Comparison of ENCODE assay signal across 8 mouse cellular contexts in genomic region chr1:176274667-176275610, GRCm38 (mm10). TPM values are rescaled to one million over a fixed set of nuclear protein-coding genes. Genes with fewer than 3 reads are reported as not detected.
DNase-seq lines count a peak whose midpoint lies in the region; ATAC-seq and TF ChIP-seq lines count a peak whose summit lies in the region.

Gene Pld5, minus strand, starts transcription at chr1:176275312.

- no peaks in the 10 kb centered on the region for H3K79me2 ChIP-seq in heart, adult 2 months (replicated peaks; ENCODE audit: control insufficient read depth, insufficient read depth, low read length)

- no peak for TF ChIP-seq CTCF in heart, adult 2 months (IDR thresholded peaks at IDR 0.05)
- TF ChIP-seq CTCF in heart, postnatal 0 days (IDR thresholded peaks at IDR 0.05; ENCODE audit: low read depth), result no peak

- DNase-seq in heart, adult 2 months, result no peak
- DNase-seq in heart, adult 9 months (ENCODE audit: low spot score in 2 of 2), result no peak
- peak; percentile 55 for DNase-seq in Muller cell, postnatal 12 days (ENCODE audit: inconsistent ontology term)
- DNase-seq in embryonic facial prominence, embryonic 10.5 days (ENCODE audit: low spot score), result peak; percentile 80
- DNase-seq in heart, postnatal 0 days (ENCODE audit: low spot score), result no peak
- DNase-seq in neural tube, embryonic 11.5 days (ENCODE audit: low spot score), result peak; percentile 74

- intact Hi-C loops in heart, adult 2 months (cut with DNase I), result no loop called here

- peak within 1 kb of the TSS; percentile 92 for H3K4me2 ChIP-seq in heart, postnatal 0 days (ENCODE audit: low read depth, low read length)
- H3K4me2 ChIP-seq in limb, embryonic 13.5 days (replicated peaks), result peak within 1 kb of the TSS; percentile 95
- H3K4me2 ChIP-seq in neural tube, embryonic 11.5 days (ENCODE audit: low read depth), result peak within 1 kb of the TSS; percentile 89

- H3K9me3 ChIP-seq in embryonic facial prominence, embryonic 10.5 days, result no peaks in the 10 kb centered on the region
- no peaks in the 10 kb centered on the region for H3K9me3 ChIP-seq in heart, postnatal 0 days (replicated peaks; ENCODE audit: control insufficient read depth, low read length)
- H3K9me3 ChIP-seq in limb, embryonic 13.5 days, result no peaks in the 10 kb centered on the region
- H3K9me3 ChIP-seq in neural tube, embryonic 11.5 days (ENCODE audit: control insufficient read depth, low read length), result no peaks in the 10 kb centered on the region

- 1% methylated on average over 83 of the region's 86 CpGs for WGBS in heart, adult 2 months
- WGBS in embryonic facial prominence, embryonic 10.5 days, result under 1% methylated on average over 86 of the region's 86 CpGs
- WGBS in heart, postnatal 0 days, result 1% methylated on average over 73 of the region's 86 CpGs
- WGBS in limb, embryonic 13.5 days, result under 1% methylated on average over 76 of the region's 86 CpGs
- under 1% methylated on average over 66 of the region's 86 CpGs for WGBS in neural tube, embryonic 11.5 days

- no peak for TF ChIP-seq EP300 in heart, adult 2 months (IDR thresholded peaks at IDR 0.05; ENCODE audit: insufficient read depth, low read depth, low read length)
- no peak for TF ChIP-seq EP300 in heart, postnatal 0 days (IDR thresholded peaks at IDR 0.05; ENCODE audit: low read depth)

- no peaks in the 10 kb centered on the region for H3K36me3 ChIP-seq in heart, adult 2 months (ENCODE audit: control insufficient read depth, insufficient read depth, low read length)
- H3K36me3 ChIP-seq in embryonic facial prominence, embryonic 10.5 days (replicated peaks), result no peaks in the 10 kb centered on the region
- H3K36me3 ChIP-seq in heart, postnatal 0 days (replicated peaks; ENCODE audit: control insufficient read depth, insufficient read depth, low read length), result no peaks in the 10 kb centered on the region
- no peaks in the 10 kb centered on the region for H3K36me3 ChIP-seq in limb, embryonic 13.5 days
- no peaks in the 10 kb centered on the region for H3K36me3 ChIP-seq in neural tube, embryonic 11.5 days (ENCODE audit: control insufficient read depth, insufficient read depth, low read length)

- H3K4me1 ChIP-seq in heart, adult 2 months (ENCODE audit: control insufficient read depth, insufficient read depth, low read length), result no peaks in the 10 kb centered on the region
- peaks cover 14% of the 10 kb centered on the region for H3K4me1 ChIP-seq in embryonic facial prominence, embryonic 10.5 days
- H3K4me1 ChIP-seq in heart, postnatal 0 days (ENCODE audit: control insufficient read depth, insufficient read depth), result no peaks in the 10 kb centered on the region
- peaks cover 11% of the 10 kb centered on the region for H3K4me1 ChIP-seq in limb, embryonic 13.5 days
- no peaks in the 10 kb centered on the region for H3K4me1 ChIP-seq in neural tube, embryonic 11.5 days (ENCODE audit: control insufficient read depth, insufficient read depth, low read length)

- H3K27me3 ChIP-seq in heart, adult 2 months (ENCODE audit: control insufficient read depth, insufficient read depth, low read length), result peaks cover 6% of the 10 kb centered on the region
- H3K27me3 ChIP-seq in embryonic facial prominence, embryonic 10.5 days (replicated peaks; ENCODE audit: low read depth, poor library complexity, severe bottlenecking), result peaks cover 50% of the 10 kb centered on the region
- peaks cover 41% of the 10 kb centered on the region for H3K27me3 ChIP-seq in heart, postnatal 0 days (ENCODE audit: control insufficient read depth, insufficient read depth, low read length)
- H3K27me3 ChIP-seq in limb, embryonic 13.5 days, result peaks cover 53% of the 10 kb centered on the region
- 0 out of 2 replicates have a peak, but pooled peaks cover 2% of the 10 kb centered on the region for H3K27me3 ChIP-seq in neural tube, embryonic 11.5 days (ENCODE audit: control insufficient read depth, insufficient read depth, low read length)

- TF ChIP-seq POLR2A in heart, adult 2 months (IDR thresholded peaks at IDR 0.05; ENCODE audit: insufficient read depth, low read depth, low read length), result no peak

- H3K9ac ChIP-seq in heart, adult 2 months (ENCODE audit: low read depth, low read length), result no peak within 1 kb of the TSS
- H3K9ac ChIP-seq in heart, postnatal 0 days (replicated peaks; ENCODE audit: low read depth, low read length), result 0 out of 2 replicates have a peak within 1 kb of the TSS, but pooled peaks have one; percentile 31
- H3K9ac ChIP-seq in limb, embryonic 13.5 days, result peak within 1 kb of the TSS; percentile 63
- peak within 1 kb of the TSS; percentile 75 for H3K9ac ChIP-seq in neural tube, embryonic 11.5 days (ENCODE audit: low read length)

- H3K27ac ChIP-seq in heart, adult 2 months, result no peak within 1 kb of the TSS
- H3K27ac ChIP-seq in embryonic facial prominence, embryonic 10.5 days (replicated peaks), result peak within 1 kb of the TSS; percentile 79
- no peak within 1 kb of the TSS for H3K27ac ChIP-seq in heart, postnatal 0 days (ENCODE audit: low read depth)
- no peak within 1 kb of the TSS for H3K27ac ChIP-seq in limb, embryonic 13.5 days
- no peak within 1 kb of the TSS for H3K27ac ChIP-seq in neural tube, embryonic 11.5 days (ENCODE audit: low read depth, low read length)

- peak; percentile 53 for ATAC-seq in heart, postnatal 0 days (ENCODE audit: insufficient read depth, low read depth)
- ATAC-seq in limb, embryonic 13.5 days (ENCODE audit: low FRiP score, low read depth), result peak; percentile 85
- peak; percentile 92 for ATAC-seq in neural tube, embryonic 11.5 days (ENCODE audit: insufficient read depth, low FRiP score, low TSS enrichment)
- ATAC-seq in CD4-positive, CD25-positive, alpha-beta regulatory T cell, adult 4 months, result no peak

- H3K4me3 ChIP-seq in heart, adult 2 months, result peak within 1 kb of the TSS; percentile 14
- peak within 1 kb of the TSS; percentile 75 for H3K4me3 ChIP-seq in embryonic facial prominence, embryonic 10.5 days
- H3K4me3 ChIP-seq in heart, postnatal 0 days (ENCODE audit: low read depth, low read length), result peak within 1 kb of the TSS; percentile 54
- peak within 1 kb of the TSS; percentile 58 for H3K4me3 ChIP-seq in limb, embryonic 13.5 days
- peak within 1 kb of the TSS; percentile 57 for H3K4me3 ChIP-seq in neural tube, embryonic 11.5 days (ENCODE audit: low read depth, low read length)

RNA-seq across cellular contexts. Expression of gene Pld5, which starts in this region (rescaled TPM):
- total RNA-seq in heart, adult 2 months (2021), result under 1 TPM in 1 of 2 experiments, not detected in 1; 0.11 TPM
- 0.08 TPM in 1 of 2 replicates, not detected in the other for polyA plus RNA-seq in heart, adult 2 months (2012; rRNA removed)
- 0.42 and 0.68 TPM in 2 replicates for polyA plus RNA-seq in embryonic facial prominence, embryonic 10.5 days (2016; fragmentation: Nextera tagmentation; extraction: Ambion mirVana)
- total RNA-seq in heart, postnatal 0 days (2014; rRNA removed; ENCODE audit: low replicate concordance), result 0.15 and 0.65 TPM in 2 replicates
- 0.34 and 0.51 TPM in 2 replicates for polyA plus RNA-seq in heart, postnatal 0 days (2015; fragmentation: Nextera tagmentation; extraction: Ambion mirVana)
- polyA plus RNA-seq in limb, embryonic 13.5 days (2015; fragmentation: Nextera tagmentation; extraction: Ambion mirVana), result 0.59 and 0.88 TPM in 2 replicates
- 1.1 TPM in 2 replicates for polyA plus RNA-seq in neural tube, embryonic 11.5 days (2014; fragmentation: Nextera tagmentation; extraction: Ambion mirVana)
- polyA plus RNA-seq in CD4-positive, CD25-positive, alpha-beta regulatory T cell, adult 4 months (2017; shearing (Covaris generic)), result not detected

Comparison
In these comparisons a context has a peak if more than half of its experiments do, and no peak if none do; other contexts are left out.
1. Peak in DNase-seq, H3K4me3 ChIP-seq and H3K27ac ChIP-seq in embryonic facial prominence, embryonic 10.5 days; RNA of the gene not detected or under 1 TPM.
2. Peak in ATAC-seq, H3K4me3 ChIP-seq, H3K9ac ChIP-seq and H3K4me2 ChIP-seq in heart, postnatal 0 days; RNA of the gene not detected or under 1 TPM.
3. Peak in ATAC-seq, H3K4me3 ChIP-seq, H3K9ac ChIP-seq and H3K4me2 ChIP-seq in limb, embryonic 13.5 days; RNA of the gene not detected or under 1 TPM.
4. DNase-seq: peak in Muller cell, postnatal 12 days (single experiment) and neural tube, embryonic 11.5 days (single experiment); none in heart, adult 2 months (0 of 2), heart, adult 9 months (0 of 2) and heart, postnatal 0 days (single experiment).
5. H3K4me3 ChIP-seq: peak in every context shown above with its lines; median percentile 75 in embryonic facial prominence, embryonic 10.5 days; 58 in limb, embryonic 13.5 days; 57 in neural tube, embryonic 11.5 days; 54 in heart, postnatal 0 days; 14 in heart, adult 2 months.
6. Peak in every context shown above with its lines, with median percentiles within 50 percentile points of each other: H3K4me2 ChIP-seq.